Mouse (Mus musculus): ENCODE data around the gene Zfp266.
A peak's percentile ranks its signal among the peaks of the same experiment; 100 is the strongest.
"Not testable (repeated sequence)": the region's sequence is repeated elsewhere in the genome, so short reads cannot be mapped to it uniquely, and the experiment has no call there.

Zfp266 gene

DNA sequence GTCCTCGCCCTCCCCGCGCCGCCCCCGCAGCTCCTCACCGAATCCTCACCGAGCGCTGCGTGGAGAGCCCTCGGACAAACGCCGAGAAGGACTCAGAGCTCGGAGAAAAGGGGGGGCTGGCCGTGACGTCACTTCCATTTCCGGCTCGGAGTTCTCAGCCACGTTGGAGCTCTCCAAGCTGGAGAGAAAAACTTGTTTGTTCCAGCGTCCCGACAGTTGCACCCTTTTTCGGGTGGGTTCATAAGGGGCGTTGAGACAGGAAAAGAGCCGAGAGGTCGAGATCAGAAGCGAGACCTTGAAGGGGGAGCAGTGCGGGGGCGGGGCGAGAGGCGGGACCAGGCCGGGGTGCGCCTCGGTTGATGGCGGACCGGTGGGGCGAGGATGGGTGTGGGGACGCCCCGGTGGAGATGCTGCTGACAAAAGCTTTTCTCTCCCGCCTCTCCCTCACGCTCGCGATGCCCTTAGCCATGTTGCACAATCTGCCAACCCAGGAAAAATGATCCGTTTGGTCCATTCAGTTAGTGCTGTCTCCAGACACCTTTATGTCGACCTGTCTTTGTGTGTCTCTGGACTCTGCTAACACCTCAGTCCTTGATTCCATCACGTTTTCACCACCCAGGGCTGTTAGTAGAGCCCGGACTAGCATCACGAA lies at the start of gene Zfp266:
TSS of gene Zfp266 (minus strand) at position 112 of the 652 bp plus-strand sequence.
- peak; percentile 82 to 91 for DNase-seq (ENCODE audit: low spot score in 2 of 2)

- DNase-seq (ENCODE audit: low spot score in 2 of 2) = not testable (repeated sequence)
Measured at GRCm38 (mm10) chr9:20565326-20566030, 44.3 kb upstream of the Zfp266 start.

- DNase-seq (ENCODE audit: low spot score in 2 of 2) = no peak
Measured at GRCm38 (mm10) chr9:20562177-20562576, 41.0 kb upstream of the Zfp266 start.

GRCm38 (mm10) chr9:20552698-20553097 lies 31.5 kb upstream of the Zfp266 start:
- no peak for DNase-seq (ENCODE audit: low spot score in 2 of 2)

DNA sequence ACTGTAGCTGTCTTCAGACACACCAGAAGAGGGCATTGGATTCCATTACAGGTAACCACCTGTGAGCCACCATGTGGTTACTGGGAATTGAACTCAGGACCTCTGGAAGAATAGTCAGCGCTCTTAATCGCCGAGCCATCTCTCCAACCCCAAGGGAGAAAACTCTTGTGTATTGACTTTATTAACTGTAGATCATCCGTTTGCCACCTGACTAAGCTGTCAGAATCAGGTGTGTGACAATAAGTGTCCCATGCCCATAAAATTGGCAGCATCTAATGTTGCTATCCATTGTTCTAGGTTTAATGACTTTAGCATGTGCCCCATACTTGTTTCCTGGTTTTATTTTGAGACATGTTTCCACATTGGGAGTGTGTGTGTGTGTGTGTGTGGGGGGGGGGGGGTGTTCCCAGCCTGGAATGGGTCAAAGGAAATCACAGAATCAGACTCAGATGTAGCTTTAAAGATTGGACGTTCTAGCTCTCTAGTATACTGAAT lies 30.6 kb upstream of the Zfp266 start:
- DNase-seq (ENCODE audit: low spot score in 2 of 2) = no peak

- no peak for DNase-seq (ENCODE audit: low spot score in 2 of 2)
Measured at GRCm38 (mm10) chr9:20545151-20545550, 23.9 kb upstream of the Zfp266 start.

DNA sequence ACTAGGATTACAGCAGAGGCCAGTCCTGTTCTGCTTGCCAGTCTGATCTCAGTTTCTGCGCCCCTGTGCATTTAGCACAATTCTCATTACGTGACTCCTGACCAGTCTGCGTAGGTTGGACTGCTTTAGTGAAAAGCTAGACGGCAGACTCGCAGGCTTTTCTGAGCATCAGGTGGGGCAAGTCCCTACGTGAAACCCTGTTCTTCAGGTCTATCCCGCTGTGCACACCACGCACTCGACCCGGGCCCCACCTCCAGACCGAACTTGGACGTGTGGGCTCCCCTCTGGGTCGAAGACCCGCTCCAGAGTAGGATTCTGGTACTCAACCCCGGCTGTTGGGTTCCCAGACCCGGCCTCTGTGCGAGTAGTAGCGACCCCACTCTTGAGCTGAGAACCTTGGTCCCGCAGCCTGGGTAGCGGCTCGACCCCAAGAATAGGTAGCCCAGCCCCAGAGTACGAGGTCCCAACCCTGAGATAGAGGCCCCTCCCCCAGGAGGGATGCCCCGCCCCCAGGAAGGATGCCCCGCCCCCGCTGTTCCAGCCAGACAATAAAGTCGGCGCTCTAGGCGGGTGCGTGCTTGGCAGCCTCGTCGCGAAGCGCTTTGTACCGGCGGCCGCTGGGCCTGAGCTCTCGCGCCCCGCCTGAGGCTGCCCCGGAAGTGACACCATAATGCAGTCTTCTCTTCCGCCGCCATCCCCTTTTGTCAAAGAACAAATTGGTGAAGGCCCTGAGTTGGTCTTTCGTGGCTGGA lies 23.0 kb upstream of the Zfp266 start:
- peak; percentile 74 to 84 for DNase-seq (ENCODE audit: low spot score in 2 of 2)

- DNase-seq (ENCODE audit: low spot score in 2 of 2) = no peak
Measured at GRCm38 (mm10) chr9:20543496-20543895, 22.3 kb upstream of the Zfp266 start.

DNA sequence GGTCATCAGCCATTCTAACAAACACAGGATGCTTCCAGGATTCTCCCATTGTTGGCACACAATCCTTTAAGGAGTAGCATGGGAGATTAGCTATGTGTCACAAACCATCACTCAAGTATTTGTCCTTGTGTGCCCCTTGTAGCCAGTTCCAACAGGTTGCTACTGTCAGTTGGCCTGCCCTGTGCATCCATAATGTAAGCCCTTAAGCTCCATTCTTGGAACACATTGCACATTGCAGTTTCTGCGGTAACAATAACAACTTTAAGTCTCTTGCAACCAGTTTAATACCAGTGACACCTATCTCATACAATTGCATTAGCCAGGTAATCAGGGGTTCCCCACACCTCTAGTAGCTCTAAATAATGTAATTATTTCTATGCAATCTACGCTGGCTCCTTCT lies 15.4 kb upstream of the Zfp266 start:
- DNase-seq (ENCODE audit: low spot score in 2 of 2) = no peak

- peak in 1 of 2 experiments; percentile 4 for DNase-seq (ENCODE audit: low spot score in 2 of 2)
Measured at GRCm38 (mm10) chr9:20534326-20534926, 13.2 kb upstream of the Zfp266 start.

- no peak for DNase-seq (ENCODE audit: low spot score in 2 of 2)
Measured at GRCm38 (mm10) chr9:20520531-20521210, 546 bp downstream of the Zfp266 start.

DNA sequence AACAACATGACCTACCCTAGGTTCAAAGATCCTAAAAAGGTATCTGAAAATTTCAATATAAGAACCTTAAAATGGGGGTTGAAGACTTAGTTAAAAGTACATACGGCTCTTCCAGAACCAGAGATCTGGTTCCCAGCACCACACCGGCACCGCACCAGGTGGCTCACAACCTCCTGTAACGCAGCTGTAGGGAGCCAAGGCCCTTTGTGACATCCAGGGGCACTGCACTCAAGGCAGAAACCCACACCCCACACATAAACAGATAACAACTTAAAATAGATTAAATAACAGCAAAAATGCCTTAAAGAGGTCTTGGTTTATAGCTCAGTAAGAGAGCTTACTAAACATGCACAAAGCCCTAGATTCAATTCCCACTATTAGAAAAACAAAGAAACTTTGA lies 1.3 kb downstream of the Zfp266 start:
- DNase-seq (ENCODE audit: low spot score in 2 of 2) = no peak

DNA sequence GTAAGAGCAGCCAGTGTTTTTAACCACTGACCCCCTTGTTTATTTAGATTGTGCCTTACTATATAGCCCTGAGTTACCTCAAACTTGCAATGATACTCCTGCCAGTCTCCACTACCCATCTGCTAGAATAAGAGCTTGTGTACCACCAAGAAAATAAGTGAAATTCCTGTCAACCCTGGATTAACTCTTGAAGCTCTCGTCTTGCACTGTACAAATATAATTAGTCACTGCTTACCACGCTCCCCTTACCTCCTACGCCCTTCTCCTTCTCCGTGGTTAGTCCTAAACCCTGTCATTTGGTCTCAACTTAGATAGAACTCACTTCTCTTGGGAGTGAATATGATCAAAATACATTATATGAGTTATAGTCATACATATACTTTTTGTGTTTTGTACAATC lies 2.5 kb downstream of the Zfp266 start:
- DNase-seq (ENCODE audit: low spot score in 2 of 2) = no peak

- DNase-seq (ENCODE audit: low spot score in 2 of 2) = no peak
Measured at GRCm38 (mm10) chr9:20517727-20518126, 3.5 kb downstream of the Zfp266 start.

- DNase-seq (ENCODE audit: low spot score in 2 of 2) = no peak
Measured at GRCm38 (mm10) chr9:20514016-20514415, 7.2 kb downstream of the Zfp266 start.

GRCm38 (mm10) chr9:20512714-20513113 lies 8.5 kb downstream of the Zfp266 start:
- no peak for DNase-seq (ENCODE audit: low spot score in 2 of 2)

GRCm38 (mm10) chr9:20511645-20512044 lies 9.6 kb downstream of the Zfp266 start:
- no peak for DNase-seq (ENCODE audit: low spot score in 2 of 2)

DNA sequence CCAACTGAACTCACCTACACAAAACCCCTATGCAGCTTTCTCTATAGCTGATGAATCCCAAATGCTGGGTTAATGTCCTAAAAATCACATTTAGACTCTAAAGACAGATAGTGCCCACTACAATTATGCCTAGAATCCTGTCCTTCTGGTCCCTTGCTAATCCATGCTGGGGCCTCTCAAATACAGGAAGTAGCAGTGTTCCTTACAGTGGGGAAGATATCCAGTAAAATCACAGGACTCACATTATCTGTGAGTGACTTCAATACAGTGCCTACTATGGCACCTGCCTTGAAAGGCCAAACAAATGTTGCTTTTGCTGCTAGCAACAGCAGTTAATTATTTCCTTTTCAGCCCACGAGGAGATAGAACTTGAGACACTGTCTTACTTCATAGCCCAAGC lies 10.9 kb downstream of the Zfp266 start:
- DNase-seq (ENCODE audit: low spot score in 2 of 2) = no peak

DNA sequence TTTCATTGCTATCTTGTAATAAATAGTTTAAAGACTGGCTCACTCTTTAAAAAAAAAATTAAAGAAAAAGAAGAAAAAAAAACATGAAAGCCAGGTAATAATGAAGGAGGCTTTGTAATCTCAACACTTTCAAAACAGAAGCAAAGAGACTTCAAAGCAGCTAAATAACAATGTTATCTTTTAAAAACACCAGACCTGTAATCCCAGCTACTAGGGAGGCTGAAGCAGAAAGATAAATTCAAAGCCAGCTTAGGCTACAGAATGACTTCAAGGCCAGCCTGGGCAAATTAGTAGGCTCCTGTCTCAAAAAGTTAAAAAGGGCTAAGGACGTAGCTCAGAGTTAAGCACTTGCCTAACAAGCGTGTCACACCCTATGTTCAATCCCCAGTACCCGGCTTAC lies 11.5 kb downstream of the Zfp266 start:
- DNase-seq (ENCODE audit: low spot score in 2 of 2) = no peak

- DNase-seq (ENCODE audit: low spot score in 2 of 2) = no peak
Measured at GRCm38 (mm10) chr9:20504801-20505200, 16.4 kb downstream of the Zfp266 start.

- DNase-seq (ENCODE audit: low spot score in 2 of 2) = no peak
Measured at GRCm38 (mm10) chr9:20493281-20493680, 27.9 kb downstream of the Zfp266 start.

Data from cerebellum, postnatal 4 days (tissue).